Mouse (Mus musculus) spleen, adult 2 months (tissue): Measurements from ENCODE around the gene Itga9. TPM values are rescaled to one million over a fixed set of nuclear protein-coding genes. Genes with fewer than 3 reads are reported as not detected.
A peak's percentile ranks its signal among the peaks of the same experiment; 100 is the strongest.

Experiments
- DNase-seq, 2 experiments: peaks; one replicate each; pipeline versions ENCODE4 v3.0.0 to v3.0.0-alpha.2; 2012 to 2021; ENCODE audit warnings: low spot score in 2 of 2, low read depth in 1 of 2
- H3K27ac ChIP-seq: fragments of 200-500 bp; 2 replicates; pipeline ENCODE4 v1.5.1; 2012; ENCODE audit warnings: low read length, inconsistent platforms; ENCODE audit not compliant: insufficient read depth
- H3K27me3 ChIP-seq: fragments of 200-500 bp; 2 replicates; pipeline ENCODE4 v1.6.1; 2012; ENCODE audit warnings: mild to moderate bottlenecking, moderate library complexity, low read length, inconsistent platforms; ENCODE audit not compliant: control insufficient read depth, insufficient read depth
- H3K36me3 ChIP-seq: fragments of 200-500 bp; 2 replicates; pipeline ENCODE4 v1.6.1; 2012; ENCODE audit warnings: mild to moderate bottlenecking, low read length, inconsistent platforms; ENCODE audit not compliant: control insufficient read depth, insufficient read depth
- H3K4me1 ChIP-seq: fragments of 200-500 bp; 2 replicates; pipeline ENCODE4 v1.6.1; 2011; ENCODE audit warnings: inconsistent platforms; ENCODE audit not compliant: control insufficient read depth, insufficient read depth, insufficient read length
- H3K4me3 ChIP-seq: fragments of 200-500 bp; 2 replicates; pipeline ENCODE4 v1.5.1; 2011; ENCODE audit warnings: mild to moderate bottlenecking, inconsistent platforms; ENCODE audit not compliant: insufficient read depth, insufficient read length; ENCODE audit errors: extremely low read depth
- CTCF ChIP-seq: fragments of 200-500 bp; IDR thresholded peaks from 2 replicates; pipeline ENCODE4 v1.5.1; 2011; ENCODE audit warnings: mild to moderate bottlenecking, inconsistent platforms; ENCODE audit not compliant: insufficient read depth, insufficient read length, insufficient replicate concordance; ENCODE audit errors: extremely low read depth
- POLR2A ChIP-seq: fragments of 200-500 bp; IDR thresholded peaks from 2 replicates; pipeline ENCODE4 v1.6.1; 2011; ENCODE audit warnings: low read depth, low read length, inconsistent platforms
- WGBS: fragments of 180-500 bp; shearing (Covaris S2); methylation state at CpG from one replicate; pipeline ENCODE4 v1.1.7; 2018; 5-methylcytosine and 5-hydroxymethylcytosine counted together
- polyA plus RNA-seq: library from polyadenylated mRNA; depleted of rRNA; stranded (reverse); fragments of >200 nt; gene quantifications from 2 replicates; pipeline ENCODE4 v1.2.3, GENCODE M21; 2012

The Itga9 gene
- polyA plus RNA-seq, 1 experiment, result 11.8 TPM

GRCm38 (mm10) chr9:118887734-118888133, 281.2 kb downstream of the Itga9 start:
- Histone ChIP-seq H3K36me3 (no peaks in the 10 kb centered on the region), H3K27ac (no peak overlapping the region), H3K27me3 (no peaks in the 10 kb centered on the region), H3K4me1 (no peaks in the 10 kb centered on the region), H3K4me3 (no peak overlapping the region)
- WGBS, result 91% methylated on average over 8 of the region's 8 CpGs
- DNase-seq, result no peak
- no peak for TF ChIP-seq POLR2A
- TF ChIP-seq CTCF, result peak; percentile 7; the same call in 1 of the 2 replicates

- Histone ChIP-seq H3K36me3 (no peaks in the 10 kb centered on the region), H3K27me3 (no peaks in the 10 kb centered on the region), H3K4me3 (no peak overlapping the region), H3K4me1 (no peaks in the 10 kb centered on the region), H3K27ac (no peak overlapping the region)
- TF ChIP-seq POLR2A, result no peak
- TF ChIP-seq CTCF, result no peak
- no peak for DNase-seq
- 28% methylated on average over 4 of the region's 4 CpGs for WGBS
These were observed 283.7 kb downstream of the Itga9 start for GRCm38 (mm10) chr9:118890149-118890548.

GRCm38 (mm10) chr9:118890645-118891044, 284.2 kb downstream of the Itga9 start:
- WGBS, result 78% methylated on average over 2 of the region's 2 CpGs

GRCm38 (mm10) chr9:118891068-118891467, 284.6 kb downstream of the Itga9 start:
- Histone ChIP-seq H3K4me3 (no peak overlapping the region), H3K27me3 (no peaks in the 10 kb centered on the region), H3K4me1 (no peaks in the 10 kb centered on the region), H3K36me3 (no peaks in the 10 kb centered on the region), H3K27ac (no peak overlapping the region; the same call in 1 of the 2 replicates)
- 86% methylated on average over 6 of the region's 6 CpGs for WGBS
- no peak for TF ChIP-seq POLR2A
- no peak for TF ChIP-seq CTCF
- no peak for DNase-seq

More at GRCm38 (mm10) chr9:118890645-118891044, 284.2 kb downstream of the Itga9 start:
- no peaks in the 10 kb centered on the region for H3K4me1 ChIP-seq
- TF ChIP-seq POLR2A (no peak), CTCF (no peak)
- H3K27me3 ChIP-seq, result no peaks in the 10 kb centered on the region
- no peak for DNase-seq
- no peak overlapping the region for H3K4me3 ChIP-seq
- no peak overlapping the region for H3K27ac ChIP-seq
- H3K36me3 ChIP-seq, result no peaks in the 10 kb centered on the region

GRCm38 (mm10) chr9:118891593-118891992, 285.1 kb downstream of the Itga9 start:
- no peaks in the 10 kb centered on the region for H3K27me3 ChIP-seq
- DNase-seq, result no peak
- no peak for TF ChIP-seq POLR2A
- no peak for TF ChIP-seq CTCF
- H3K4me1 ChIP-seq, result no peaks in the 10 kb centered on the region
- no peak overlapping the region for H3K27ac ChIP-seq
- WGBS, result 89% methylated on average over 9 of the region's 9 CpGs
- no peak overlapping the region for H3K4me3 ChIP-seq
- no peaks in the 10 kb centered on the region for H3K36me3 ChIP-seq

GRCm38 (mm10) chr9:118895101-118895500, 288.6 kb downstream of the Itga9 start:
- Histone ChIP-seq H3K27ac (no peak overlapping the region), H3K36me3 (no peaks in the 10 kb centered on the region), H3K4me3 (no peak overlapping the region), H3K4me1 (no peaks in the 10 kb centered on the region), H3K27me3 (no peaks in the 10 kb centered on the region)
- WGBS, result 67% methylated on average over 2 of the region's 2 CpGs
- DNase-seq, result no peak
- TF ChIP-seq CTCF (no peak), POLR2A (no peak)

GRCm38 (mm10) chr9:118900677-118901076, 294.2 kb downstream of the Itga9 start:
- no peak for DNase-seq
- Histone ChIP-seq H3K27ac (no peak overlapping the region), H3K4me3 (no peak overlapping the region), H3K27me3 (no peaks in the 10 kb centered on the region), H3K36me3 (no peaks in the 10 kb centered on the region), H3K4me1 (no peaks in the 10 kb centered on the region)
- no peak for TF ChIP-seq POLR2A
- TF ChIP-seq CTCF, result no peak
- WGBS, result 70% methylated on average over 2 of the region's 2 CpGs
